Mouse (Mus musculus): Measurements from ENCODE around the gene Oser1.

DNA sequence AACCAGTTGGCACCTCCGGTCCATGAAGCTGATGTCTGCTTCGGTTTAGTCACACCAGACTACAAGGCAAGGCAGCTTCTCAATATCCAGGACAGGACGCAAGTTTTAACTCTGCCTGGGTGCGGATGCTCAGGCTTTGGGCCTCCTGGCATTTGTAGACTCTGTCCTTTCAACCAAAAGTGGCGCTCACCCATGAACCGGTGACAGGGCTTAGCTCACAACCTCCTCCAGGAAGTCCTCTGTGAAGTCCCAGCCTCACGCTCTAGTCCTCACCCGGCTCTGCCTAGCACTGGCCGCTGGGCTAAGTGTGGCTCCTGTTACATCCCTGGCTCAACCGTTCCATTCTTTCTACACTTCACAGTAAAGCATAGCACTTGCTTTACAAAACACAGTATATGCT, 31.3 kb downstream of the Oser1 start:
- TF ChIP-seq CTCF (IDR thresholded peaks at IDR 0.05; ENCODE audit: low read depth), result no peak
- no peak for TF ChIP-seq EP300 (IDR thresholded peaks at IDR 0.05; ENCODE audit: low read depth)
